Mouse (Mus musculus): ENCODE results near the gene Gm7954. TPM values are rescaled to one million over a fixed set of nuclear protein-coding genes. Genes with fewer than 3 reads are reported as not detected.
"Not testable (repeated sequence)": the region's sequence is repeated elsewhere in the genome, so short reads cannot be mapped to it uniquely, and the experiment has no call there.

The Gm7954 gene
- polyA plus RNA-seq (2015; fragmentation: Nextera tagmentation; extraction: Ambion mirVana): not detected in 2 replicates

GRCm38 (mm10) chr14:41453418-41453817 lies at the start of gene Gm7954:
TSS of gene Gm7954 (minus strand) at chr14:41453518.
- H3K9ac ChIP-seq; ATAC-seq (replicated peaks); H3K27me3 ChIP-seq (replicated peaks); H3K4me3 ChIP-seq; H3K4me2 ChIP-seq; H3K36me3 ChIP-seq (replicated peaks); H3K4me1 ChIP-seq; H3K27ac ChIP-seq; H3K9me3 ChIP-seq: not testable (repeated sequence)
- WGBS: 88% methylated on average over 2 of the region's 2 CpGs

- not testable (repeated sequence) for H3K27ac ChIP-seq; H3K9ac ChIP-seq; H3K4me2 ChIP-seq; H3K27me3 ChIP-seq (replicated peaks); H3K36me3 ChIP-seq (replicated peaks); H3K4me1 ChIP-seq; H3K4me3 ChIP-seq; H3K9me3 ChIP-seq; ATAC-seq (replicated peaks)
Observed at GRCm38 (mm10) chr14:41489385-41489784, 36.1 kb upstream of the Gm7954 start, which contains the start of gene Gm3486. TSS of gene Gm3486 (minus strand) at chr14:41489485.

DNA sequence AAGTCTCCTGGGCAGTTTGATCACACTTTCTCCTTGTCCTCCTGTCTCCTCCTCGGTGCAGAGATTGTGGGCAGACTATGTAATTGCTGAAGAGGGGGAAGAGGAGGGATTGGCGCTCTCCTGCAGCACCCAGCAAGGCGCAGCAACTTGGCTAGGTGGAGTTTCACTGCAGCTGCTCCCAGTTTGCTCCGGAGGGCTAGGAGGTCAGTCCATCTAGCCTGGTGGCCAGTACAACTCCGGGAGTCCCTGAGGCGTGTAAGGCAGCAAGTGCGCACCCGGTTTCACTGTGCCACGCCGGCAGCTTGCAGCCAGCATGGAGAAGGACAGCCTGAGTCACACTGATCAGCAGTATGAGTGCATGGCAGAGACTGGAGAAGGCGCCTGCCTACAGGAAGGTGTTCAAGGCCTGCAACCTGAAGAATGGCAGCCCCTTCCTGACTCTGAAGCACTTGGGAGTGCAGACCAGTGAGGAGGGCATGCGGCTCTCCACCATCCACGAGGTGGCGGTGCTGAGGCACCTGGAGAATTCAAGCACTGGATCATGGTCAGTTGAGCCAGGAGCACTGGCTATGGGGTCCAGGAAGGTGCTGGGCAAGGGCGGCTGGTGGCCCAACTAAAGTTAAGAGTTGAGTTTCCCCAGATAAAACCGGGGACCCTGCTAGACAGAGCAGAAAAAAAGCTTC lies 27.8 kb downstream of the Gm7954 start:
- WGBS: 18% methylated on average over 14 of the region's 16 CpGs
- not testable (repeated sequence) for H3K27me3 ChIP-seq (replicated peaks); H3K4me3 ChIP-seq; H3K36me3 ChIP-seq (replicated peaks); ATAC-seq (replicated peaks); H3K9ac ChIP-seq; H3K9me3 ChIP-seq; H3K4me1 ChIP-seq; H3K27ac ChIP-seq
- H3K4me2 ChIP-seq: peak overlapping the region; percentile 32

GRCm38 (mm10) chr14:41424694-41425093 lies 28.6 kb downstream of the Gm7954 start:
- not testable (repeated sequence) for H3K4me1 ChIP-seq; H3K27ac ChIP-seq; H3K4me3 ChIP-seq; ATAC-seq (replicated peaks); H3K27me3 ChIP-seq (replicated peaks); H3K9me3 ChIP-seq; H3K9ac ChIP-seq; H3K36me3 ChIP-seq (replicated peaks)
- peak overlapping the region; percentile 32; the same call in 1 of the 2 replicates for H3K4me2 ChIP-seq
- WGBS: 10% methylated on average over 14 of the region's 14 CpGs

- not testable (repeated sequence) for H3K9me3 ChIP-seq; H3K27me3 ChIP-seq (replicated peaks)
Observed at GRCm38 (mm10) chr14:41408181-41408580, 45.1 kb downstream of the Gm7954 start, which contains the start of gene Gm6482. TSS of gene Gm6482 (minus strand) at chr14:41408281.

More at GRCm38 (mm10) chr14:41408181-41408580, 45.1 kb downstream of the Gm7954 start, which contains the start of gene Gm6482:
- H3K9ac ChIP-seq; ATAC-seq (replicated peaks); H3K36me3 ChIP-seq (replicated peaks); H3K4me3 ChIP-seq; H3K27ac ChIP-seq; H3K4me2 ChIP-seq; H3K4me1 ChIP-seq: not testable (repeated sequence)
- WGBS: 100% methylated on average over 1 of the region's 2 CpGs

Other genes with a start within 250 kb of the Gm7954 start
- 0.23 and 0.41 TPM in 2 replicates for gene Gm2832, start 174.7 kb downstream of the Gm7954 start, polyA plus RNA-seq (2015; fragmentation: Nextera tagmentation; extraction: Ambion mirVana)
- gene Gm5798, start 104.9 kb downstream of the Gm7954 start, polyA plus RNA-seq (2015; fragmentation: Nextera tagmentation; extraction: Ambion mirVana): not detected in 2 replicates
- not detected in 2 replicates for gene Gm7945, start 67.1 kb downstream of the Gm7954 start, polyA plus RNA-seq (2015; fragmentation: Nextera tagmentation; extraction: Ambion mirVana)
- not detected in 2 replicates for gene Gm6482, start 45.2 kb downstream of the Gm7954 start, polyA plus RNA-seq (2015; fragmentation: Nextera tagmentation; extraction: Ambion mirVana)
- gene Gm3486, start 36.0 kb upstream of the Gm7954 start, polyA plus RNA-seq (2015; fragmentation: Nextera tagmentation; extraction: Ambion mirVana): not detected in 2 replicates
- not detected in 2 replicates for gene Gm7970, start 102.1 kb upstream of the Gm7954 start, polyA plus RNA-seq (2015; fragmentation: Nextera tagmentation; extraction: Ambion mirVana)
- not detected in 2 replicates for gene 1700049E17Rik2, start 119.7 kb upstream of the Gm7954 start, polyA plus RNA-seq (2015; fragmentation: Nextera tagmentation; extraction: Ambion mirVana)
- gene Gm3072, start 171.1 kb upstream of the Gm7954 start, polyA plus RNA-seq (2015; fragmentation: Nextera tagmentation; extraction: Ambion mirVana): not detected in 2 replicates
- gene Gm3676, start 193.0 kb upstream of the Gm7954 start, polyA plus RNA-seq (2015; fragmentation: Nextera tagmentation; extraction: Ambion mirVana): not detected in 2 replicates
- gene Gm8068, start 248.4 kb upstream of the Gm7954 start, polyA plus RNA-seq (2015; fragmentation: Nextera tagmentation; extraction: Ambion mirVana): not detected in 2 replicates

All from midbrain, embryonic 15.5 days (tissue).